Mouse (Mus musculus) stomach, postnatal 0 days (tissue): Measurements from ENCODE around the gene Klrb1b.

Experiments used
- CTCF ChIP-seq: IDR thresholded peaks from 2 replicates; pipeline ENCODE4 v1.5.1; 2016; ENCODE audit warnings: antibody characterized with exemption, low read depth, mild to moderate bottlenecking, moderate library complexity
- EP300 ChIP-seq: optimal IDR thresholded peaks from 2 replicates; pipeline ENCODE3; 2016; ENCODE audit warnings: antibody characterized with exemption

DNA sequence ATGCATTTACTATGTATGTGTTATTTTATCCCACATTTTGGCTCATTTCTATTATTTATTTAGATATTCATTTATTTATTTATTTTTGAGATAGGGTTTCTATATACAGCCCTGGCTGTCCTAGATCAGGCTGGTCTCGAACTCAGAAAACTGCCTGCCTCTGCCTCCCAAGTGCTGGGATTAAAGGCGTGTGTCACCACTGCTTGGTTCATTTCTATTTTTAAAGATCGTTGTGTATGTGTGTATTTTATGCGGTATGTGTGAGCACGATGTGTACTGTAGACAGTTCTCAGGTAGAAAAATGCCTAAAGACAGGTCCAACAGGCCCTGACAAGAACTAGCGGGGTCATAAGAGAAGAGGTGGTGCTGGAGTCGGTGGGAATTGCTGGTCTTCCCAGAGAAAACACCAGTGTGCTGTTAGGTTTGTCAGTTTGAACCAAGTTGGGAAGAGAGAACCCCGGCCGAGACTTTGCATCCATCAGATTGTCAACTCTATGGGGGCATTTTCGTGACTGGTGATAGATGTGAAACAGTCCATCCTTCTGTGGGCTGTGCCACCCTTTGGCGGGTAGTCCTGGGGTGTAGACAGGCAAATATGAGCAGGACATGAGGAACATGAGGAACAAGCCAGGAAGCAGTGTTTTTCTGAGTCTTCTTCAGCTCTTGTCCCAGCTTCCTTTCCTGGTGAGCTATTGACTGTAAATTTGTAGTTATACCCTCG lies 28.8 kb downstream of the Klrb1b start:
- TF ChIP-seq CTCF (no peak), EP300 (no peak)
